Mouse (Mus musculus) CH12.LX (cell line): Measurements from ENCODE around the gene Tpd52l2. TPM values are rescaled to one million over a fixed set of nuclear protein-coding genes. Genes with fewer than 3 reads are reported as not detected.

ENCODE experiments used
- DNase-seq: peaks from one replicate; pipeline ENCODE4 v3.0.0-alpha.2; 2013; ENCODE audit errors: extremely low read depth
- H3K27ac ChIP-seq: 2 replicates; pipeline ENCODE4 v1.5.1; 2012; ENCODE audit warnings: low read depth, mild to moderate bottlenecking, control low read depth, moderate library complexity; ENCODE audit not compliant: insufficient read depth
- H3K27me3 ChIP-seq: replicated peaks from 2 replicates; pipeline ENCODE3; 2012; ENCODE audit warnings: inconsistent platforms
- H3K36me3 ChIP-seq, 2 experiments: replicated peaks in 1 of 2; 2 replicates each; pipeline versions ENCODE3 to v1.6.1; 2012; ENCODE audit warnings: inconsistent platforms in 1 of 2, low read length in 1 of 2, mild to moderate bottlenecking in 1 of 2, mixed read lengths in 1 of 2, moderate library complexity in 1 of 2; ENCODE audit not compliant: control insufficient read depth in 1 of 2, insufficient read depth in 1 of 2
- H3K4me1 ChIP-seq, 2 experiments: 2 replicates each; pipeline ENCODE4 v1.6.1; 2012; ENCODE audit warnings: inconsistent platforms in 1 of 2, moderate library complexity in 1 of 2; ENCODE audit not compliant: insufficient read depth in 2 of 2, control insufficient read depth in 1 of 2
- H3K4me2 ChIP-seq: 2 replicates; pipeline ENCODE4 v1.6.1; 2012; ENCODE audit warnings: low read depth, mild to moderate bottlenecking, control low read depth; ENCODE audit not compliant: poor library complexity, insufficient read depth, severe bottlenecking
- H3K4me3 ChIP-seq, 3 experiments: fragments of 150-350 bp in 1 of 3; sonication (generic) in 1 of 3; replicated peaks in 1 of 3; 2 replicates each; pipeline versions ENCODE3 to v1.5.1; 2011 to 2012; ENCODE audit warnings: low read depth in 2 of 3, low read length in 2 of 3, mild to moderate bottlenecking in 2 of 3, moderate library complexity in 2 of 3, control low read depth in 1 of 3, improper control_type of control experiment in 1 of 3, inconsistent platforms in 1 of 3, mixed read lengths in 1 of 3; ENCODE audit not compliant: poor library complexity in 1 of 3
- H3K79me2 ChIP-seq: replicated peaks from 2 replicates; pipeline ENCODE4 v1.6.1; 2012; ENCODE audit warnings: mild to moderate bottlenecking, moderate library complexity; ENCODE audit not compliant: control insufficient read depth, poor library complexity, insufficient read depth, severe bottlenecking; ENCODE audit errors: extremely low read depth
- H3K9ac ChIP-seq: 2 replicates; pipeline ENCODE4 v1.6.1; 2012; ENCODE audit warnings: low read depth, mild to moderate bottlenecking, control low read depth, moderate library complexity; ENCODE audit not compliant: insufficient read depth
- H3K9me3 ChIP-seq: replicated peaks from 2 replicates; pipeline ENCODE3; 2012; ENCODE audit warnings: low read length, inconsistent platforms, mixed read lengths
- E2F4 ChIP-seq: IDR thresholded peaks from 2 replicates; pipeline ENCODE4 v1.6.1; 2011; ENCODE audit warnings: low read depth, low read length, improper control_type of control experiment; ENCODE audit not compliant: insufficient replicate concordance
- ELF1 ChIP-seq: IDR thresholded peaks from 2 replicates; pipeline ENCODE4 v1.6.1; 2014; ENCODE audit warnings: low read depth, mild to moderate bottlenecking, inconsistent platforms, low read length, improper control_type of control experiment
- EP300 ChIP-seq: IDR thresholded peaks from 2 replicates; pipeline ENCODE4 v1.6.1; 2011; ENCODE audit warnings: low read length, improper control_type of control experiment
- GABPA ChIP-seq: IDR thresholded peaks from 2 replicates; pipeline ENCODE4 v1.6.1; 2012; ENCODE audit warnings: low read depth, low read length, improper control_type of control experiment, inconsistent platforms; ENCODE audit not compliant: insufficient replicate concordance
- HCFC1 ChIP-seq: IDR thresholded peaks from 2 replicates; pipeline ENCODE4 v1.6.1; 2012; ENCODE audit warnings: low read depth, mild to moderate bottlenecking, inconsistent platforms, low read length, improper control_type of control experiment
- IRF4 ChIP-seq: IDR thresholded peaks from 2 replicates; pipeline ENCODE4 v1.6.1; 2014; ENCODE audit warnings: low read depth, mild to moderate bottlenecking, inconsistent platforms, low read length, improper control_type of control experiment
- MAFK ChIP-seq: IDR thresholded peaks from 2 replicates; pipeline ENCODE4 v1.6.1; 2011; ENCODE audit warnings: low read length, improper control_type of control experiment; ENCODE audit not compliant: insufficient replicate concordance
- MAZ ChIP-seq: IDR thresholded peaks from 2 replicates; pipeline ENCODE4 v1.6.1; 2012; ENCODE audit warnings: low read depth, mild to moderate bottlenecking, inconsistent platforms, low read length, improper control_type of control experiment, moderate library complexity
- MYC ChIP-seq: IDR thresholded peaks from 2 replicates; pipeline ENCODE4 v1.6.1; 2011; ENCODE audit warnings: low read depth, mild to moderate bottlenecking, improper control_type of control experiment, low read length
- NELFE ChIP-seq: IDR thresholded peaks from 2 replicates; pipeline ENCODE4 v1.6.1; 2011; ENCODE audit warnings: low read depth, low read length, improper control_type of control experiment
- POLR2A ChIP-seq: IDR thresholded peaks from 2 replicates; pipeline ENCODE4 v1.6.1; 2011; ENCODE audit warnings: low read depth, mild to moderate bottlenecking, improper control_type of control experiment, low read length
- RCOR1 ChIP-seq: conservative IDR thresholded peaks from 2 replicates; pipeline ENCODE4 v1.6.1; 2012; ENCODE audit warnings: low read depth, mild to moderate bottlenecking, inconsistent platforms, low read length, improper control_type of control experiment
- SMC3 ChIP-seq: IDR thresholded peaks from 2 replicates; pipeline ENCODE4 v1.6.1; 2011; ENCODE audit warnings: low read depth, low read length, improper control_type of control experiment
- TBP ChIP-seq: conservative IDR thresholded peaks from 2 replicates; pipeline ENCODE4 v1.6.1; 2011; ENCODE audit warnings: low read depth, low read length, improper control_type of control experiment
- TCF12 ChIP-seq: IDR thresholded peaks from 2 replicates; pipeline ENCODE4 v1.6.1; 2014; ENCODE audit warnings: low read depth, mild to moderate bottlenecking, inconsistent platforms, low read length, improper control_type of control experiment
- USF2 ChIP-seq: conservative IDR thresholded peaks from 2 replicates; pipeline ENCODE4 v1.6.1; 2011; ENCODE audit warnings: low read depth, low read length, improper control_type of control experiment
- ZKSCAN1 ChIP-seq: IDR thresholded peaks from 2 replicates; pipeline ENCODE4 v1.6.1; 2012; ENCODE audit warnings: low read depth, inconsistent platforms, low read length, improper control_type of control experiment, borderline replicate concordance
- ZMIZ1 ChIP-seq: IDR thresholded peaks from 2 replicates; pipeline ENCODE4 v1.6.1; 2012; ENCODE audit warnings: low read depth, mild to moderate bottlenecking, inconsistent platforms, low read length, improper control_type of control experiment
- ZNF384 ChIP-seq: IDR thresholded peaks from 2 replicates; pipeline ENCODE4 v1.6.1; 2012; ENCODE audit warnings: low read depth, low read length, improper control_type of control experiment, inconsistent platforms
- dilution Hi-C: fragments of 300-500 bp; cut with MboI; formaldehyde crosslinking; loops from 2 replicates; pipeline ENCODE4 v1.14.3; 2020; ENCODE audit warnings: low sequenced_read_pairs; ENCODE audit not compliant: extremely low pct_unique_long_range_greater_than_20kb, extremely low pct_ligation_motif_present
- in situ Hi-C: fragments of 300-500 bp; cut with MboI; formaldehyde crosslinking; loops from 3 replicates; pipeline ENCODE4 v1.14.3; 2019; ENCODE audit warnings: low sequenced_read_pairs, low pct_ligation_motif_present, low pct_unique_long_range_greater_than_20kb, mixed read lengths
- polyA plus RNA-seq: library from polyadenylated mRNA; unstranded; fragments of >175 nt; gene quantifications from 2 replicates; pipeline ENCODE4 v1.2.1, GENCODE M21; 2012; ENCODE audit warnings: low read depth; ENCODE audit not compliant: insufficient read length
- total RNA-seq, 2 experiments: library from RNA; depleted of rRNA; stranded (reverse); fragments of 300-350 nt in 1 of 2; fragments of >200 nt in 1 of 2; gene quantifications; 2 replicates each; pipeline ENCODE4 v1.2.3; 2012 to 2014

Tpd52l2 gene
- total and polyA plus RNA-seq, 3 experiments = 80.7 to 126 (median 92.0) TPM

DNA sequence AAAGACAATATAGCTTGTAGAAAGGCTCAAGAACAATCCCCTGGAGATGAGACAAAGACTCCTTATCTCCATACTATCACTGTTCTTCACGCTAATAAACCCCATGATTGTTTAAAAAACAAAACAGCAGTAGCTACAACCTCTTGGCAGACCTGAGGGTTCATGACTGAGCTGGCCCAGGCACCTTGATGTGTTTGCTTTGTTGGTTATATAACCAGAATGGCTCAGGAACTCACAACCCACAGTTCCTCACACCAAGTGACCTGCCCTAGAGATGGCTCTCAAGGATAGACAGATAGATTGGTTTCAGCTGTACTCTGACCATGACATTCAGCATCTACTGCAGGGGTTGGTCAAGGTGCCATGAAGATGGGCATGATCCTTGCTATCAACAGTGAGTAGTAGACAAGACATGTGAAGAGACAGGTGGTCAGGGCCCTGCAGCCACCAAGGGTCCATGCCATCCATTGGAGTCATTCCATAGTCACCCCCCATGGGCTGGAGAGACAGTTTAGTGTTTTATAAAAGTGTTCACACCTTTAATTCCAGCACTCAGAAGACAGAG is 35.3 kb upstream of the Tpd52l2 start:
- H3K27ac ChIP-seq = no peak overlapping the region
- peaks cover 0 to 2% of the 10 kb centered on the region in 2 experiments for H3K36me3 ChIP-seq
- H3K4me2 ChIP-seq = no peak overlapping the region
- dilution Hi-C loops = no loop called here
- TF ChIP-seq NELFE (no peak), POLR2A (no peak), TBP (no peak), ZKSCAN1 (no peak), ZNF384 (no peak), HCFC1 (no peak), SMC3 (no peak), MAFK (no peak), MAZ (no peak), ELF1 (no peak), EP300 (no peak), MYC (no peak), RCOR1 (no peak), GABPA (no peak), USF2 (no peak), TCF12 (no peak), ZMIZ1 (no peak)
- TF ChIP-seq, all 38 proteins: peak for 0
- no peak overlapping the region for H3K4me3 ChIP-seq
- in situ Hi-C loops = no loop called here
- H3K4me1 ChIP-seq = peaks cover 2 to 16% of the 10 kb centered on the region in 2 experiments; a peak in 3 of 4 replicates
- H3K9ac ChIP-seq = no peak overlapping the region
- H3K9me3 ChIP-seq = peaks cover 7% of the 10 kb centered on the region
- no peaks in the 10 kb centered on the region for H3K79me2 ChIP-seq
- H3K27me3 ChIP-seq = peaks cover 45% of the 10 kb centered on the region
- DNase-seq = no peak

DNA sequence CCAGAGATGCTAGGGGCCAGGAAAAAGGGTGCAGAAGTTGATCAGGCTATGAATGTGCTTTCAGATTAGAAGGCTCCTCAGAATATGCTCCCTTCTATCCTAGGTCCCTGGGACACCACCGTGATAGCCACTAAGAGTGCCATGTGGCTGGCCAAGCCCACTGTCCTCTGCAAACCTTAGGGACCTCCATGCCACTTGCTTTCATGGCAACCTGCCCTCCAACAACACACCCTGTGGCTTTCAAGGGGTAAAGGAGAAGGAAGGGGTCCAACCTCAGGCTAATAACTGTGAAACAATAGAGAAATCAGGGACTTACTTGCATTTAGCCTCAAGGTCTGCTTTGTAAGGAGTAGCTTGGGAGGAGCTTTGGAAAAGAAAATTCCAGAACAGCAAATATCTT is 34.3 kb upstream of the Tpd52l2 start:
- Histone ChIP-seq H3K9ac (no peak overlapping the region), H3K4me3 (no peak overlapping the region), H3K79me2 (no peaks in the 10 kb centered on the region), H3K36me3 (no peaks in the 10 kb centered on the region), H3K27ac (no peak overlapping the region), H3K27me3 (peaks cover 45% of the 10 kb centered on the region), H3K9me3 (peaks cover 7% of the 10 kb centered on the region), H3K4me2 (no peak overlapping the region)
- dilution Hi-C loops = no loop called here
- TF ChIP-seq RCOR1 (no peak), SMC3 (no peak), E2F4 (no peak), IRF4 (no peak)
- TF ChIP-seq, all 38 proteins: peak for 0
- peaks cover 0 to 7% of the 10 kb centered on the region in 2 experiments; a peak in 2 of 4 replicates for H3K4me1 ChIP-seq
- in situ Hi-C loops = no loop called here
- no peak for DNase-seq
